Mouse (Mus musculus) lung, embryonic 15.5 days (tissue): ENCODE results near the gene Uchl1. TPM values are rescaled to one million over a fixed set of nuclear protein-coding genes. Genes with fewer than 3 reads are reported as not detected.
A peak's percentile ranks its signal among the peaks of the same experiment; 100 is the strongest.

Experiments
- ATAC-seq: fragments of 200-750 bp; cut with Nextera tagmentation; 2 replicates; pipeline ENCODE4 v1.8.0; 2017; ENCODE audit warnings: moderate number of reproducible peaks, borderline replicate concordance; ENCODE audit not compliant: low FRiP score, low TSS enrichment; ENCODE audit errors: extremely low read depth
- H3K27ac ChIP-seq: fragments of 300-500 bp; sonication (generic); 2 replicates; pipeline ENCODE4 v1.5.1; 2015; ENCODE audit warnings: moderate library complexity, mild to moderate bottlenecking, inconsistent platforms
- H3K27me3 ChIP-seq: fragments of 300-500 bp; sonication (generic); 2 replicates; pipeline ENCODE4 v1.6.1; 2015; ENCODE audit warnings: inconsistent platforms
- H3K36me3 ChIP-seq: fragments of 300-500 bp; sonication (generic); 2 replicates; pipeline ENCODE4 v1.6.1; 2015; ENCODE audit warnings: inconsistent platforms
- H3K4me1 ChIP-seq: fragments of 300-500 bp; sonication (generic); 2 replicates; pipeline ENCODE4 v1.6.1; 2015; ENCODE audit warnings: inconsistent platforms
- H3K4me2 ChIP-seq: fragments of 300-500 bp; sonication (generic); 2 replicates; pipeline ENCODE4 v1.6.1; 2015; ENCODE audit warnings: inconsistent platforms, mild to moderate bottlenecking, moderate library complexity
- H3K4me3 ChIP-seq: fragments of 300-500 bp; sonication (generic); 2 replicates; pipeline ENCODE4 v1.5.1; 2015; ENCODE audit warnings: mild to moderate bottlenecking, inconsistent platforms
- H3K9ac ChIP-seq: fragments of 300-500 bp; sonication (generic); 2 replicates; pipeline ENCODE4 v1.6.1; 2015; ENCODE audit warnings: inconsistent platforms
- H3K9me3 ChIP-seq: fragments of 300-500 bp; sonication (generic); 2 replicates; pipeline ENCODE4 v1.6.1; 2016; ENCODE audit warnings: inconsistent platforms
- WGBS: fragments of 180-500 bp; shearing (Covaris S2); methylation state at CpG from one replicate; pipeline ENCODE4 v1.1.7; 2015; 5-methylcytosine and 5-hydroxymethylcytosine counted together
- polyA plus RNA-seq: library from polyadenylated mRNA; unstranded; fragments of >200 nt; fragmentation: Nextera tagmentation; extraction: Ambion mirVana; gene quantifications from 2 replicates; pipeline ENCODE4 v1.2.1, GENCODE M21; 2015

Uchl1 gene
- polyA plus RNA-seq, 1 experiment from 2014 or later, result 81.2 TPM

DNA sequence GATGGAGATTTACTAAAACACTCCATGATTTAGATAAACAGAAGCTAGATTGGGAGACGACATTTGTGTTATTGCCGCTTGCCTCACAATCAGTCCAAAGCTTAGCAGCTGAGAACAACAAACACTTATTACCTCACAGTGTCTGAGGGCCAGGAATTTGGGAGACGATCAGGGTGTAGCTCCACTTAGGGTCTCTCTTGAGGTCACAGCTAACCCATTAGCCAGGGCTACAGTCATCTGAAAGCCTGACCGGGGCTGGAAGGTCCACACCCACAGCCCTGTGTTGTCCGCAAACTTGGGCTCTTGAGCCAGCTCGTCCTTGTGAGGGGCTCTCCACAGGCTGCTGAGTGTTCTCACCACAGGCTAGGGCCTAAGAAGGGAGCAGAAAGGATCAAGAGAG lies 36.9 kb downstream of the Uchl1 start:
- Histone ChIP-seq H3K27ac (peak overlapping the region; percentile 31), H3K4me1 (peaks cover 9% of the 10 kb centered on the region), H3K9ac (no peak overlapping the region), H3K4me2 (no peak overlapping the region), H3K27me3 (no peaks in the 10 kb centered on the region), H3K36me3 (no peaks in the 10 kb centered on the region), H3K4me3 (no peak overlapping the region), H3K9me3 (no peaks in the 10 kb centered on the region)
- peak; percentile 39; the same call in 1 of the 2 replicates for ATAC-seq
- WGBS, result 41% methylated on average over 6 of the region's 6 CpGs

GRCm38 (mm10) chr5:66715498-66715931 lies 39.6 kb downstream of the Uchl1 start:
- Histone ChIP-seq H3K27me3 (no peaks in the 10 kb centered on the region), H3K9me3 (no peaks in the 10 kb centered on the region), H3K4me3 (no peak overlapping the region), H3K4me1 (peaks cover 7% of the 10 kb centered on the region), H3K9ac (no peak overlapping the region), H3K4me2 (no peak overlapping the region), H3K36me3 (no peaks in the 10 kb centered on the region), H3K27ac (no peak overlapping the region)
- WGBS, result 59% methylated on average over 4 of the region's 4 CpGs
- ATAC-seq, result no peak

DNA sequence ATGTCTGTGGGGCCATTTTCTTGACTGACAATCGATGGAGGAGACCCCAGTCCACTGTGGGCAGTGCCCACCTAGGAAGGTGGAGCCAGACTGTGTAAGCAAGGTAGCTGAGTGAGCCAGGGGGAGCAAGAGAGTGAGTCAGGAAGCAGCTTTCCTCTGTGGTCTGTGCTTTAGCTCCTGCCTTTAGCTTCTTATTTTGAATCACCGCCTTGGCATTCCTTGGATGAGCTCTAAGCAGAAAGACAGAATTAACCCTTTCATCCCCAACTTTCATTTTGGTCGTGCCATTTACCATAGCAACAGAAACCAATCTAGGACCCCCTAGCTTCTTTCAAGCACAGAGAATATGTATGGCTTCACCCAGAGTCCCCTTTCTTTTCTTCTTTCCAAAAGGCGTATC lies 42.0 kb downstream of the Uchl1 start:
- H3K36me3 ChIP-seq, result no peaks in the 10 kb centered on the region
- no peak overlapping the region for H3K27ac ChIP-seq
- H3K27me3 ChIP-seq, result no peaks in the 10 kb centered on the region
- 50% methylated on average over 4 of the region's 4 CpGs for WGBS
- no peak overlapping the region for H3K9ac ChIP-seq
- H3K9me3 ChIP-seq, result no peaks in the 10 kb centered on the region
- ATAC-seq, result no peak
- no peak overlapping the region for H3K4me2 ChIP-seq
- peaks cover 9% of the 10 kb centered on the region for H3K4me1 ChIP-seq
- no peak overlapping the region for H3K4me3 ChIP-seq

- H3K36me3 ChIP-seq, result no peaks in the 10 kb centered on the region
- H3K4me2 ChIP-seq, result no peak overlapping the region
- no peak for ATAC-seq
- H3K9me3 ChIP-seq, result no peaks in the 10 kb centered on the region
- H3K27ac ChIP-seq, result no peak overlapping the region
- no peak overlapping the region for H3K4me3 ChIP-seq
- no peaks in the 10 kb centered on the region for H3K27me3 ChIP-seq
- WGBS, result 54% methylated on average over 3 of the region's 3 CpGs
- peaks cover 11% of the 10 kb centered on the region for H3K4me1 ChIP-seq
- H3K9ac ChIP-seq, result no peak overlapping the region
Observed at GRCm38 (mm10) chr5:66718413-66718812, 42.5 kb downstream of the Uchl1 start.

DNA sequence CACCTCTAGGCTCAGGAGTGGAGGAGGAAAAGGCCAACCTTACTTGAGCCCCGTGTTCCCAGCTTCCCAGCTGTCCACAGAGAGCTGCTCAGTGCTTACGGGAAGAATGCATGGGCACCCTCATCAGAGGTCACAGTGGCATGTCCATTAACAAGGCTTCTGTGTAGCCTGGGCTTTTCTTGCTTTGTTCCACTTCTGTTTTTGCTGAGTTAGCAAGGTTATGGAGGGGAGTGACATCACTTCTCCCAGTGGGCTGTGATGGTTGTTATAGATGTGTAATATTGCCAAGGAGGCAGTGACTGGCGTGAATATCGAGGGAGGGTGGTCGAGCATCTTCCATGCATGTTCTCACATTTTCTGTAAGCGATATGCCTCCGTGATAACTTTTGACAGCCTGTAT lies 43.0 kb downstream of the Uchl1 start:
- no peaks in the 10 kb centered on the region for H3K9me3 ChIP-seq
- H3K4me2 ChIP-seq, result no peak overlapping the region
- H3K4me3 ChIP-seq, result no peak overlapping the region
- ATAC-seq, result no peak
- 68% methylated on average over 7 of the region's 7 CpGs for WGBS
- no peak overlapping the region for H3K9ac ChIP-seq
- H3K27ac ChIP-seq, result no peak overlapping the region
- H3K4me1 ChIP-seq, result peaks cover 16% of the 10 kb centered on the region
- no peaks in the 10 kb centered on the region for H3K27me3 ChIP-seq
- no peaks in the 10 kb centered on the region for H3K36me3 ChIP-seq

DNA sequence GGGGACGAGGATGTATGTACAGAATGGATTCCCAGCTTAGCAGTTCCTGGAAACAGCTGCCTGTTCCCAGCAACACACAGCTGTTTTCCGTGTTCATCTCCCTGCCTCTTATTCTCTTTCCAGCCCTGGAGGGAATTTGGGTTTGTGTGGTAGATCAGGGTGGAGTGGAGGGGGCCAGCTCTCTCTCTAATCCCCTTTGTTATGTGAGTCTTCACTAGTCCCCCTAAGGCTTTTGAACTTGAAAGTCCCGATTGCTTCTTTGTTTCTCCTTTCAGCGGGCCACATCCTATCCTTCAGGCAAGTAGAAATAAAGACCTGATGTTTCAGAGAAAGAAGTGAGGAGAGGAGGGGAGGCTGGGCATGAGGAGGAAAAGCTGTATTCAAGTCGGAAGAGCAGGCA lies 45.0 kb downstream of the Uchl1 start:
- peaks cover 19% of the 10 kb centered on the region for H3K4me1 ChIP-seq
- H3K27ac ChIP-seq, result no peak overlapping the region
- 43% methylated on average over 5 of the region's 5 CpGs for WGBS
- H3K4me3 ChIP-seq, result no peak overlapping the region
- ATAC-seq, result no peak
- no peaks in the 10 kb centered on the region for H3K9me3 ChIP-seq
- no peaks in the 10 kb centered on the region for H3K36me3 ChIP-seq
- no peak overlapping the region for H3K4me2 ChIP-seq
- H3K27me3 ChIP-seq, result no peaks in the 10 kb centered on the region
- H3K9ac ChIP-seq, result no peak overlapping the region

GRCm38 (mm10) chr5:66722586-66722985 lies 46.7 kb downstream of the Uchl1 start:
- WGBS, result 42% methylated on average over 9 of the region's 9 CpGs
- H3K27ac ChIP-seq, result peak overlapping the region; percentile 58

DNA sequence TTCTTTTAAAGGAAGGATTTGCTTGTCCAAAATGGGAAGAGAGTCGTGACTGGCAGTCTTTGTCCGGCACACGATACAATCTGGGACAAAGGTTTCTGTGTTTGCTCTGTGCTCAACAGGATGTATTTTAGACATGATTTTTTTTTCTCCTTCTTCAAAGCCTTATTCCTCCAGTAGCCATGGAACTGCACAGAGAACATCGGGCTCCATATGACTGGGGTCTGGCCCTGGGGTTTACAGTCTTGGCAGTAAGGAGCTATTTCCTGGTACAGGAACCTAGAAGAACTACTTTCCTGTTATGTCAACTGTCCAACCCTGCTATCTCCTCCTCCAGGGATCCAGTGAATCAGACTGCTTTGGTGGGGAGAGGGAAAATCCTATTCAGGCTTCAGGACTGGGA lies 47.1 kb downstream of the Uchl1 start:
- H3K36me3 ChIP-seq, result no peaks in the 10 kb centered on the region
- peaks cover 23% of the 10 kb centered on the region for H3K4me1 ChIP-seq
- 24% methylated on average over 4 of the region's 4 CpGs for WGBS
- no peak overlapping the region for H3K4me3 ChIP-seq
- ATAC-seq, result peak; percentile 67; the same call in 1 of the 2 replicates
- peak overlapping the region; percentile 3; the same call in 1 of the 2 replicates for H3K4me2 ChIP-seq
- no peaks in the 10 kb centered on the region for H3K9me3 ChIP-seq
- H3K9ac ChIP-seq, result no peak overlapping the region
- peak overlapping the region; percentile 58 for H3K27ac ChIP-seq
- no peaks in the 10 kb centered on the region for H3K27me3 ChIP-seq

More at GRCm38 (mm10) chr5:66722586-66722985, 46.7 kb downstream of the Uchl1 start:
- peak; percentile 59; the same call in 1 of the 2 replicates for ATAC-seq
- peak overlapping the region; percentile 3; the same call in 1 of the 2 replicates for H3K4me2 ChIP-seq
- peaks cover 23% of the 10 kb centered on the region for H3K4me1 ChIP-seq
- H3K9ac ChIP-seq, result no peak overlapping the region
- no peak overlapping the region for H3K4me3 ChIP-seq
- H3K27me3 ChIP-seq, result no peaks in the 10 kb centered on the region
- H3K36me3 ChIP-seq, result no peaks in the 10 kb centered on the region
- H3K9me3 ChIP-seq, result no peaks in the 10 kb centered on the region

DNA sequence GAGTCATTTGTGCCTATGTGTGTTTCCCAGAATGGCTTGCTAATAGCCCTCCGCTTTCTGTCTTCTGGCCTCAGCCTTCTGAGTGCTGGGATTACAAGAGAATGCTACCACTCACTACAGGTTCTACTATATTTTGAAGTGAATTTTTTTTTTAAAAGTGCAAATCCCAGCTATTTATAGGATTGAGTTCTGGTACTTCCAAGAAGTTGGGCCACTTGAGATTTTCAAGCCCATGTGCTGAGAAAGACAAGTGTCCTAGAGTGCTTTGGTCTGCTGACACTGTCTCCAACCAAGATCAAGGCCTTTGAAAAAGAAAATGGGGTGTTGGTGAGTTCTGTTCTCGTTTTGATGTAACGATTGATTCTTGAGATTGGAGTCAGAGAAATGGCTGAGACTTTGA lies 47.7 kb downstream of the Uchl1 start:
- Histone ChIP-seq H3K4me1 (peaks cover 23% of the 10 kb centered on the region), H3K9me3 (no peaks in the 10 kb centered on the region), H3K4me3 (no peak overlapping the region), H3K4me2 (no peak overlapping the region), H3K27me3 (no peaks in the 10 kb centered on the region), H3K36me3 (no peaks in the 10 kb centered on the region), H3K9ac (no peak overlapping the region), H3K27ac (peak overlapping the region; percentile 58)
- 39% methylated on average over 3 of the region's 3 CpGs for WGBS
- ATAC-seq, result no peak

- no peaks in the 10 kb centered on the region for H3K9me3 ChIP-seq
- H3K4me3 ChIP-seq, result no peak overlapping the region
- no peaks in the 10 kb centered on the region for H3K36me3 ChIP-seq
- WGBS, result 90% methylated on average over 4 of the region's 4 CpGs
- no peak overlapping the region for H3K4me2 ChIP-seq
- peaks cover 10% of the 10 kb centered on the region; the same call in 1 of the 2 replicates for H3K4me1 ChIP-seq
- no peak overlapping the region for H3K27ac ChIP-seq
- ATAC-seq, result no peak
- H3K9ac ChIP-seq, result no peak overlapping the region
- no peaks in the 10 kb centered on the region for H3K27me3 ChIP-seq
Observed at GRCm38 (mm10) chr5:66729306-66729705, 53.4 kb downstream of the Uchl1 start.

DNA sequence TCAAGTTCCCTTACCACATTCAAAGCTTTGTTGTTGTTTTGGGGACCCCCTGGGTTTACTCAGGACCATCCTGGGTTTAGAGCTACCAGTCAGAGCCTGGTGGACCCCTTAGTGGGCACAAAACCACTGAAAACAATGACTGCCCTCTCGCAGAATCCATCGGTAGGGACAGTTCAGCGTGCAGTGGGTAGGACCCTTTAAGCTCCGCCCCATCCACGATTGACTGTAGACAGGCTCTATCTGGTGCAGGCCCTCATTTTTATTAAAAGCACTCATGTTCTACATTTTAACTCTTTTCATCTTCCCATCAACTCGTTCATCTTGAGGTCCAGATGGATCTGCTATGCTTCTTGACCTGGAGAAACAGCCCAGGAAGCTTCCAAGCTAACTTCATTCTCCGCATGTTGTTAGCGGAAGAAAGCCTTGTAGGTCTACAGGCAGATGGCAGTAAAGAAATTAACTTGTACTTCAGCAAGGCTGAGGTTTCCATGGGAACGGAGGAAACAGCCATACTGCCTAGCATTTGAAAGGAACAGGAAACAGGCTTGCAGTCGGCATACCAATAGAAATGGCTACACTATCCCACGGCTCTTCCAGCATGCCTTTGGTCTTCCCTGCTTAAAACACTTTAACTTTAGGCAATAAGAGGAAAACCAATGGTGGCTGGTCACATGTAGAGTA lies 54.9 kb downstream of the Uchl1 start:
- Histone ChIP-seq H3K27ac (no peak overlapping the region), H3K4me2 (no peak overlapping the region), H3K9ac (no peak overlapping the region), H3K27me3 (no peaks in the 10 kb centered on the region), H3K36me3 (no peaks in the 10 kb centered on the region), H3K4me3 (no peak overlapping the region), H3K4me1 (peaks cover 10% of the 10 kb centered on the region; the same call in 1 of the 2 replicates), H3K9me3 (no peaks in the 10 kb centered on the region)
- 48% methylated on average over 11 of the region's 11 CpGs for WGBS
- ATAC-seq, result peak; percentile 69

DNA sequence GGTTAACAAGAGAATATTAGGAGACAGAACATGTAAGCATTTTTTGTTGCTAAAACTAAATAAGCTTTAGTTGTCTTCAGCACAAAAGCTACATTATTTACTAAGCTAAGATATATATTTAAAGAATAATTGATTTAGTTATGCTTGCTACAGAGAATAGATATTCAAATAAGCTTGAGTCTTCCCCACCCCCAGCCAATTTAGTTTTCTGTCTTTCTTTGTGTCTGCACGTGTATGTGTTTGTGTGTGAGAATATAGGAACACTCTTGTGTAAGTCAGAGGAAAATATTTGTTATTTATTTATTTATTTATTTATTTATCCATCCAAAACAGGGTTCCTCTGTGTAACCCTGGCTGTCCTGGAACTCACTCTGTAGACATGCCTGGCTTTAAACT lies 55.4 kb downstream of the Uchl1 start:
- 79% methylated on average over 1 of the region's 1 CpGs for WGBS
- Histone ChIP-seq H3K4me2 (no peak overlapping the region), H3K9ac (no peak overlapping the region), H3K9me3 (no peaks in the 10 kb centered on the region), H3K27me3 (no peaks in the 10 kb centered on the region), H3K4me3 (no peak overlapping the region), H3K27ac (no peak overlapping the region), H3K36me3 (no peaks in the 10 kb centered on the region), H3K4me1 (peaks cover 8% of the 10 kb centered on the region; the same call in 1 of the 2 replicates)
- no peak for ATAC-seq
